Mouse (Mus musculus): ENCODE results near the gene Diaph3.
"Not testable (repeated sequence)": the region's sequence is repeated elsewhere in the genome, so short reads cannot be mapped to it uniquely, and the experiment has no call there.

Diaph3 gene

DNA sequence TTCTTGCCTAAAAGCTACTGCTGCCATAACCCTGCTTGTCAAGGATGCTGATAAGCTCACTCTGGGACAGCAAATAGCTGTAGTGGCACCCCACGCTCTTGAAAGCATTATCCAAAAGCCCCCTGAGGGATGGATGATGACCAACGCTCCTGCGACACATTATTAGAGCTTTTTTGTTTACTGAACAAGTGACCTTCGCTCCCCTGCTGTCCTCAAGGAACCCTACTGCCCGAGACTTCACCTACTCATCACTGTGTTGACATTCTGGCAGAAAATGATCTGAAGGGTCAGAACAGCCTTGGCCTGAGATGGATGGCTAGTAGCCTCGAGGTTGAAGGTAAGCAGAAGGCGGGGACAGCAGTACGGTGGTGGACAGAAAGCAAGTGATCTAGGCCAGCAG, 56.1 kb downstream of the Diaph3 start:
- not testable (repeated sequence) for DNase-seq (ENCODE audit: low spot score in 2 of 2)

DNA sequence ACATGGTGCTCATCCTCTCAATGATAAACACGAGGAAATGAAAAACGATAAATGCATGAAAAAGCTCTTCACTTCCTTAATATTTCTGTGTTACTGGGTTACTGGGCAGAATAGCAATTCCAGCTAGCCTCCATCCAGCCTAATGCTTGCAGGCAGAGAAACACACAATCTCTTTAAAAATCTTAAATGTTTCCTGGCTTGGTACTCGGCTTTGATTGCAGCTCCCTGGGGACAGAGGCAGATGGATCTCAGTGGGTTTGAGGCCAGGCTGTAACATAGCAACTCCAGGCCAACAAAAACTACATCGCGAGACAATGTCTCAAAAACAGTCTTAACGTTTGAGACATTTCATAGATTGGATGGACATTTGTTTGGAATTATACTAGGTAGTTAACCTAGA, 57.1 kb downstream of the Diaph3 start:
- DNase-seq (ENCODE audit: low spot score in 2 of 2), result no peak

DNA sequence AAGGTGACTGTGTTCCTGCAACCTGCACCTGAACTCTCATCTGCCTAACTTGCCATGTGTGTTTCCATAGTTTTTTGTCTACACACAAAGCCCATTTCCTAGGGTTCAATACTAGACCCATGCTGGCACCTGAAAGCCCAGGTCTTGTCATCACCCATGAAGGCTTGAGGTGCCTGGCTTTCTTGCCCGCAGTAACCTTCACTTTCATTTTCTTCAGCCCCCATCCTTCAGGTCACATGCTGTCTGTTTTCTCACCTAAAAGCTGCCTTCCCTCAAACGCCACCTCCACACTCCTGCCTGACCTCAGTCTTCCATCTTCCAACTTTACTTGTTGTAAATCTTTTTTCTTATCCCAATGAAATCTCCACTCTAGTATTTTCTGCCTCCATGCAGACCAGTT, 61.3 kb downstream of the Diaph3 start:
- DNase-seq (ENCODE audit: low spot score in 2 of 2), result no peak

DNA sequence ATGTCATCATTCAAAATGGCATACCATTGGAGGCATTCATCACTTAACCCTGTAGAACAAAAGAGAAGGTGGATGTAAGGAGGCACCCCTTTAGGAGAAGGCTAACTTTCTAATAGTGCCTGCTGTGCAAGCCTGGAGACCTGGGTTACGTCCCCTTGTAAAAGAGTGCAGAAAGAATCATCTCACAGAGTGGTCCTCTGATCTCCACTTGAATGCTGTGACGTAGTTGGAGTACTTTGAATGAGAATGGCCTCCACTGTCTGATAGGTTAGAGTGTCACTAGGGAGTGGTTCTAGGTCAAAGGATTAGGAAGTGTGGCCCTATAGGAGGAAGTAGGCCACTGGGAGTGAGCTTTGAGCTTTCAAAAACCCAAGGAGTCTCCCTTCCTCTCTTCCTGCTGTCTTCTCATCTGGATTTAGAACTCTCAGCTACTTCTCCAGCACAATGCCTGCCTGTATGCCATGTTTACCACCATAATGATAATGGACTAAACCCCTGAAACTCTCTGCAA, 66.0 kb downstream of the Diaph3 start:
- no peak for DNase-seq (ENCODE audit: low spot score in 2 of 2)

DNA sequence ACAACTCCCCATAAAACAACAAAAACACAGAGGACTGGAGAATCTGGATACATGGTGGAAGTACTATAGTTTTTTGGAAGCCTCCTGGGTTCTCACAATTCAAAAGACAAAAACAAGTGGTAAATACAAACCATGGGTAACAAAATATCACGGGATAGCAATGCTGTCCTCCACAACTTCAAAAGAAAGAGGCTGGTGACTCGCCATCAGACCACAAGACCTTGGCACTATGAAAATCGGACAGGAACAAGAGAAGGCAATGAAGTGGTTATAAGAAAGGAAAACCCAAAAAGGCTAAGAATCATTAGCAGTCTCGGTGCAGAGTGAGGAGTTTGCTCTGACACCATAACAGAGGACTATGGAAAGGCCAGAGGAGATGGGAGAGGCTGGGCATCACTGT, 76.8 kb downstream of the Diaph3 start:
- DNase-seq (ENCODE audit: low spot score in 2 of 2), result no peak

DNA sequence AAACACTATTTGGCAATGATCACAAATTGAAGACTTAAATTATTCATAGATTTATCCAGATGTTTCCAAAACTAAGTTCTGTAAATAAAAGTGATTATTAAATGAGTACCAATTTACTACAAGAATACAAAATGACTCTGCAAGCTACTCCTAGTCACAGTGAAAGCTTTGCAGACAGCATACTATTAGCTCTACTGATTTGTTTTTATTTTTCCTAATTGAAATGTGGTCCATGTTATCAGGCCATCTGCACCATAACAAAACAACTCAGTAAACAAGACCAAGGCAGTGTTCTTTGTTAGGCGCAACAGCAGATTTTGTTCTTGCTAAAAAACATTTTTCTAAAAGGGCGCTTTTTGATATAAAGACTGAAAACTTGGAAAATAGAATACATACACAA, 84.9 kb downstream of the Diaph3 start:
- DNase-seq (ENCODE audit: low spot score in 2 of 2), result no peak

DNA sequence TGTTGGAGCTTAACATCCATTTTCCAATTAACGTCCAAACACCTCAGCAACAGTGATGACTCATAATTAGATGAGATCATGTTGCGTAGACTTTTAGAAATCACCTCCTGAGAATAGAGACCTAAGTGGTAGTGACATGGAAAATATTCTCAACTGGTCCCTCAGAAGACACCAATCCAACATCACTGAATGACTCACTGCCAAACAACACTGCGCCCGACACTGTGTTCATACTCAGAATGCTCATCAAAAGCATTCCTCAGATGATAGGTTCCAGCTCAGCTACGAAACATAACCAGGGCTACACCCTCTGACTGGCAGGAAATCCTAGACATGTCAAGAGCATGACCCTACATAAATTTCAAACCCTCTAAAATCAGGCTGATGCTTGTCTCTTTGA, 89.8 kb downstream of the Diaph3 start:
- DNase-seq (ENCODE audit: low spot score in 2 of 2), result no peak

DNA sequence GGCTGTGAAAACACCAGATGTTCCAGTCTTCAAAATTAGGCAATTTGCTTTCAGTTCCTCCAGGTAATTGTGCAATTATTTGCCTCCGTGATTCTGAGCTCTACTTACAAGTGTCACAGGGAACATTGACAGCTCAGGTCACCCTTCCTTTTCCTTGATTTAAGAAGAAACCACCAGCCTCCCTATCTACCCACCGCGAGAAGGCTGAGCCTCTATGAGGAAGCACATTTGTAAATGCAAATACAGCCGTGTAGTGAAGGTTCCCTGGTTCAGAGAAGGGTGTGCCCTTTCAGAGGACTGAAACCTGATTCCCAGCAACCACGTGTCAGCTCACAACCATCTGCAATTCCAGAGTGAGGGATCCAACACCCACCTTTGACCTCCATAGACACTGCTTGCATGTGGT, 96.6 kb downstream of the Diaph3 start:
- no peak for DNase-seq (ENCODE audit: low spot score in 2 of 2)

DNA sequence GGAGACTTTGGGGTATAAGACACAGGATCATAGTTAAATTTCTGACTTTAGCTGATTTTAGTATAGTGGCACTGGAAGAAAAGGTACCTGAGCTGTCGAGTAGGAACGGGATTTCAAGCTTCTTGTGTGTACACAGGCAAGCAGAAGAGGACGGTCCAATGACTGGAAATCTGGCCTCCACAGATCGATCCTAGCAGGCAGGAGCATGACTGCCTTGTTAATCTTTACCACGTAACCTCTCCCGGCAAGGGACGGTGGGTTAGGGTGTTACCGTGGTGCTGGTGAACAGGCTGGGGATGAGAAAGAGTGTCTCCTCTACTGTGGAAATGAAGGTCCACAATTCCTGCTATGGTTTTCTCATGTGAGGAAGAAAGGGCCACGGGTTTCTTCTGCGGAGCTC, 120.8 kb downstream of the Diaph3 start:
- no peak for DNase-seq (ENCODE audit: low spot score in 2 of 2)

DNA sequence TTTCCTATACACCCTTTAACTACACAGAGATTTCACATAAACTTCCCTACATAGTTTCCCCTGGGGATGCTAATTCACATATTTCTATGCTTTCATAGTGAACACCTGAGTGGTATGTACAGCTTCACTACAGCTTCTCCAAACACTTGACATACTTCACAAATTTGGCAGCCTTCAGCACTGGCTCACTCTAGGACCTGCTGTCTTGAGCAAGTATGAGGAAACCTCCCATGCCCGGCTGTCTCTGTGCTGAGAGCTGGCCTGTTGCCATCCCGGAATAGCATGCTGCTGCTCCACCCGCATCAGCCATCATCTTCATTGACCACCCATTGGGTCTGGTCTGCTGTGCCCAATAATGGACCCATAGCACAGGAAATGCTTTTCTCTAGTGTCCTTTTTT, 121.3 kb downstream of the Diaph3 start:
- DNase-seq (ENCODE audit: low spot score in 2 of 2), result no peak

DNA sequence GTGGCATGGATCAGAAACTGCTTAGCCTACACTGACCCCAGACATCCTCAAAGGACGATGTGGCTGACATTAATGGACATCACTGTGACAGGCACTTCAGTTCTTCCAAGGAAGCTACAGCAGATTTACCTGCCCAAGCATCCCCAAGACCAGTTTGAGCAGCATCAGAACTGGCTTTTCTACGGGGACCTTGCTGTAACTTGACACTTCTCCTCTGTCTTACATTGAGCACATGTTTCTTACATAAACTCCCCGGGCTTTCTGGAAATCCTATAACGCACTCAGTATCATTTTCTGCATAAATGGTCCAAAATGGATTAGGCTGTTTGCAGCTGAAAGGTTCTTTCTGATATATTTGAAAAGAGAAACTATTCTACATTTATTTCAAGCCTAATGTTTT, 143.7 kb downstream of the Diaph3 start:
- DNase-seq (ENCODE audit: low spot score in 2 of 2), result no peak

DNA sequence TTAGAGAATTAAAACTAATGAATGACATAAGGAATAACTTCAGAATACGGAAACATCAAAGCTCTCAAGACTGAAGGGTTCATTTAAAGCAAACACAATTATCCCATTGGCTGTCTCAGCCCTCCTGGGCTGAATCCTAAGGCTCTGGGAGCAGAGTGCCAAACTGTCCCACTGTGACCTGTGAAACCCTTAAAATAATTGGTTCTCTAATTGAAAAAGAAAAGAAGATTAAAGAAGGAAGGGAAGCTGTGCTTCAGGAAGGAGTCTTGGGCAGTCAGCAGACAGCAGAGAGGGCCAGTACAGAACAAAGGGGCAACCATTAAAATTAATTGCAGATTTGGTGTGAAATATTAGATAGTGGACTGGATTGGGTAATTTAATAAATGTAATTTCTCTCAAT, 189.9 kb downstream of the Diaph3 start:
- DNase-seq (ENCODE audit: low spot score in 2 of 2), result no peak

DNA sequence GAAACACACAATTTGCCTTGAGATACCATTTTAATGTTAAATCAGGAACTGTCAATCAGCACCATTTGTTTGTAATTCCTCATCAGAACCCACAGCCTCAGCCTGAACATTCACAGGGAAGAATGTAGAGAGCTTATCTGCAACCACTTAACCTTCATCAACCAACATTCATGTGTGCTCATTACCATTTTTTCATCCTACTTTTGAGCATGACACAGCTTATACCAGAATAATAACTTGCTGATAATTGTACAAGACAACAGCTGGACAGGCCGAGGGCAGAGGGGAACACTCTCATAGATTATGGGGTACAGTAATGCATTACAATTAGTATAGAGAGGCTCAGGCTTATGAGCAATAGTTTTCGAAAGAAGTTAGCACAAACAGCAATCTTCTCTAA, 203.1 kb downstream of the Diaph3 start:
- DNase-seq (ENCODE audit: low spot score in 2 of 2), result no peak

DNA sequence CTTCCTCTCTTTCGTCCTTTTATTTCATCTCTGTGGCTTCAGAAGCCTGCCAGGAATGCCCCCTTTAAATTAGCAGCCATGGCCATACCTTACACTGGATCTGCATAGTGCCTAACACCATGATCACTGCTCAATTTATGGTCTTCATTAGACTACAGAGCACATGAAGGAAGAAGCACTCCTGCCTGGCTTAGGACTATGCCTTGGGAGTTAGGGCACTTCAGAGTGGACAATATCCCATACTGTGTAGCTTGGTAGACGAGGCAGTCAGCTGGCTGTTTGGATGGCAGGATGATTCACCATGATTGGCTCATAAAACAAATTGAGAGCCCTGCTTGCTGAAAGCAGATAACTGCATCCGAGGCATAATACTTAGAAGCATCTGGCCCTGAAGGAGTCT, 204.6 kb downstream of the Diaph3 start:
- DNase-seq (ENCODE audit: low spot score in 2 of 2), result no peak

DNA sequence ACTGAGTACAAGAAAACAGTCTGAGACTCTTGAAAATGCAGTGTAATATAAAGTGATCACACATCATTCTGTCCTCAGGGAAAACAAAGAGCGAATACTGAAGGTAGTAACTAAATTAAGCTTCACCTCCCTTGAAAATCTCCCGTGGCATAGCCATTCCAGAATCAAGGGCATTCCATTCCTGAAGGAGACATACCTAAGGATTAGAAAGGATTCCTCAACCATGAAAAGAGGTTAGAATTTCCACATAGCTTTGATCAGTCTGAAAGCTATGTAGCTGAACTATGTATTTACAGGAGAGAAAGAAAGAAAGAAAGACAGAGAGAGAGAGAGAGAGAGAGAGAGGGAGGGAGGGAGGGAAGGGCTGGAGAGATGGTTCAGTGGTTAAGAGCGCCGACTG, 210.3 kb downstream of the Diaph3 start:
- no peak for DNase-seq (ENCODE audit: low spot score in 2 of 2)

DNA sequence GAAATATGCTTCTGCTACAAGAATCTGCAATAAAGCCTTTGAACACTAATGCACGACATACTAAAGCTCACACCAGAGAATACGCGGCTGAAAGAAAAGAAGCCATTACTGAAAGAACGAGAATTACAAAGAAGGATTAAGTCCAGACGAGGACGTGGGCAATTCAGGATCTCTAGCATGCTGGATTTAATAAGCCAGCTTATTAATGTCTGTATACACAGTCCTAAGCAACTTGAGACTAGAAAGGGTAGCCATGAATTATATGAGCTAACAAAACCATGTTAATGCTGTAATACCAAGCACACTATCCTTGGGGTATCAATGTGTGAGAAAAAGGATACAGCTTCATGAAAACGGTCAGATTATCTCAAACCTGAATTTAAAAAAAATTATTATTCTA, 214.2 kb downstream of the Diaph3 start:
- no peak for DNase-seq (ENCODE audit: low spot score in 2 of 2)

DNA sequence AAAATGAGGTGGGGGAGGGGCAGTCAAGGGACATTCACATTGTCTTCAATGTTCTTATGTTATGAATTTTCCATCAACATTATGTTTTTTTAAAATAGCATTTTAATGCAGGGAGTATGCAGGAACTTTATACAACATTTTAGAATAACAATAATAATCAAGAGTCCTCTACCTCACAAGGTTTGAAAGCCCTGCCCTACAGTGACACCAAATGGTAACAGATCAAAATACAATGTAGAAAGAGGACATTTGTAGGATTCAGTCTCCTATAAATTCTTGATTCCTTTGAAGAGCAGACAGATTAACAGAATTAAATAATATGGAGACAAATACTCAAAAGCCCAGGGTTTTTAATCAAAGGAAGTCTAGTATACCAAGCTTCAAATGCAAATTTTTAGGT, 242.1 kb downstream of the Diaph3 start:
- DNase-seq (ENCODE audit: low spot score in 2 of 2), result no peak

DNA sequence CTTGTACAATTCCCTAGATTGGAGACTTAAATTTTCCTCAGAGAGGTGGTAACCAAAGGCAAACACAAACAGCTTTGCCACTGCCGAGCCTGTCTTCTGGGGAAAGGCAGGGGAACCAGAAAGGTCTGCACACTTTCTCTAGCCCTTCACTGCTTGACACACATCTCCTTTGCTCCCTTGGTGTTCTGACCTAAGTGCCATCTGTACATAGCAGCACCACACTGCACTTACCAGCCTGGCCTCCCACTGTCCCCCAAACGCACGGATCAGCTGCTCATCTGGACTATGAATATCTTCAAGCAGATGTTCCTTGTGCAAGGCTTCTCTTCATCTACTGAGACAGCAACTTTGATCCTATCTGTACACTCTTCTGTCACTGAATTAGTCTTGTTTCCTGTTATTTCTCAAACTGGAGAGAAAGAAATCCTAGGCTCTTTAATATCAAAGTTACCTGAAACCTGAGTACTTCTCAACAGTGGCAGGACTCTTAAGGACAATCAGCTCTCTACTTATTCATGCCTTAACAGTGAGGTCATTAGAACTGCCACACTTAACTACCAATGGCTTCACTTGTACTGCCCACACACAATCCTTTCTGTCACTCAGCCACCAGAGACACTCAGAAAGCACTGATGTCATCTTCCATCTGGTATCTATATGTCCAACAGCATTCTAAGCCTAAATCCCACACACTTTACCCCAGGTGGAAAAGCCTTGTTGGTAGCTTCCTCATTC, 251.8 kb downstream of the Diaph3 start:
- no peak for DNase-seq (ENCODE audit: low spot score in 2 of 2)

DNA sequence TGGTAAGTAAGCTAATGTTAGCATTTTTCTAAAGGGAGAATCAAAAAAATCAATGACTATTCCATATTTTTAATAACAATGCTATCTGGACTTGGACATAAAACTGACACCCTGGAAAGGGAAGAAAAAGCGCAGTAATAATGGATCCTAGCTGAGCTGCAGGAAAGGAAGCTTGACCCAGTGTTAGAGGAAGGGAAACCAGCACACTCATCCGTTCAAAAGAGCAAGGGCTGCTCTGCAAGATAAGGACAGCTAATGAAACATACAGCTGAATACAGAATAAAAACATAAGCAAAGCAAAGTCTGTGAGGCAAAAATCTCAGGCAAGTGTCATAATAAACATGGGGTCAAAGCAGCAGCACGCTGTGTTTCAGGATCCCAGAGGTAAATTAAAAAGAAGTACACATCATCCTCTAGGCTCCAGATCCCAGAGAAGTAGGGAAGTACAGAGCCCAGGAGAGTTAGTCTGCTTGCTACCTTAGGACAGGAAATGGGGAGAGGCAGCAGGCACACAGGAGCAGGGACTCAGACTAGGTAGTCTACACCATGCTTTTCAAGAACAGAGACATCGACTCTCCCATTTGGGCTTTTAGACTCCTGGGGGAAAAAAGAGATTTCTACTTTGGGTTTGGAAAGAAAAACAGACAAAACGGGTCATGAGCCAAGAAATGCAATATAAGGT, 255.5 kb downstream of the Diaph3 start:
- DNase-seq (ENCODE audit: low spot score in 2 of 2), result no peak

DNA sequence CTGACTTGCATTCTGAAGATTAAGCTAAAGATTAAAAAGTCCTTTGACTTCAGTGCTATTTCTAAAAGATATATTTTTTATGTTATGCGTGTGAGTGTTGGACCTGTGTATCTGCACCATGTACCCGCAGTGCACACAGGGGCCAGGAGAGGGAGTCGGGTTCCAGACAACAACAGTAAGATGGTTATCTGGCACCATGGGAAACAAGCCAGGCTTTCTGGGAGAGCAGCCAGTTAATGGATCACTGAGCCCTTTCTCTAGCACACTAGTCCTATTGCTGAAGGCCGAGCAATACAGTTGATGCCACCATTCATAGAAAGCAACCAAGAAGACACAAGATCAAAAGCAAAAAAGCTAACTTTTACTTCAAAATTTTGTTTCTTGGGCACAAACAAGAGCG, 271.5 kb downstream of the Diaph3 start:
- DNase-seq (ENCODE audit: low spot score in 2 of 2), result peak in 1 of 2 experiments; percentile 6

DNA sequence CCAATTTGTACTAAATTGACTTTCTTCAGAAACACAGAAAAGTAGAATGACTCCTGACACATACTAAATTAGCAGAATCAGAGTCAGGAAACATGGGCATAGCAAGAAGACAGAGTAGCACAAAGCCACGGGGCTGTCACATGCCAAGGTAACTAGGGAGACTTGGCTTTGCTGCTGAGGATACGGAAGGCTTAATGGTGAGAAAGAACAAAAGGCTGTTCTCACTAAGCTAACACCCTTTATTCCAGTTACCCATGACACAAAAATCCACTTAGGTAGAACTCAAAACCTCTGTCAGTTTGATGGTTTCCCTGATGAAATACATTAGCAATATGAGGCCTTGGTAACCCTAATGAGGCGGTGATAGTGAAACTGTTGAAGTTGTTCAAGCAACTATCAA, 273.9 kb downstream of the Diaph3 start:
- DNase-seq (ENCODE audit: low spot score in 2 of 2), result no peak

DNA sequence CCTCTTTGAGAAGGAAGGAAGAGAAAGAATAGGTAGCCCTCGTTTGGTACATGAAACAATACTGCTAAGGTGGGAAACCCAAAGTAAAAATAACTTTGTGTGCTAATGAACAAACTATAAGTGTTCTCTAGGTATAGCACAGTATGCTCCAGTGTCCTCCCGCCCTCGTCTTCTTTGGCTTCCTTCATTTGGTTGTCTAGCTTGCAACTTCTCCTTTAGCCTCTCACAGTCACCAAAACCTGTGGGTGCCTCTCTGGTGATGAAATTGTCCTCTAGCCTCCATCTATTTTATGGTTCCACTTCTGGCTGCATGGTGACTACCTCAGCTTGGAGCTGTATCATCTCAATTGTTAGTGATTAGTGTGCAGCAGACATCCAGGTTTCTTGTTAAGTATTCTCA, 277.0 kb downstream of the Diaph3 start:
- no peak for DNase-seq (ENCODE audit: low spot score in 2 of 2)

DNA sequence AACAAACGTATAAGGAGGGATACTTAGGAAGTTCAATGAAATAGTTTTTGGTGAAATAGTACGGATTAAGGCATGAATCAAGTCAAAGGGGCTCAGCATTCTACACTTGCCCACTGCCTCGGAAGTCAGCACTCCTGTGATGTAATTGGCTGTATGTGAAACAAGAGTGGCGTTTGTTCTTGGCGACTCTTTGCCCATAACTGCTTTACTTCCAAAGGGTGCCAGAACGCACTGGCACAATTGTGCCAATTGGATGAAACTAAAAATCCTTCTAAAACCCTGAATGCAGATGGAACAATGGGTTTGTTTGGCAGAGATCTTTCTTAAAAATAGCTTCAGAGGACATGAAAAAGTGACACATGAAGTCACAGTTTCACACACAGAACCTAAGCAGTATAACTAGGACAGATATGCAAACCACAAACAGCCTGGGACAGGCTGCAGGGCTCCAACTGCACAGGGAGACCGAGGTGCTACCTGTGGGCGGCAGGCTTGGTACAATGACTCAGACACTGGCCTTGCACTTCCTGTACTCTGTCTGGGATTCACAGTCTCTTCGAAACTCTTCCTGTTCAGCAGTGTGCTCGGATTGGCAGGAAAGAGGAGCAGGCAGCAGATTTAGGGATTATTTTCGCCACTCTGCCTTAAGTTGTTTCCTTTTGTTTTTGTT, 279.6 kb downstream of the Diaph3 start:
- DNase-seq (ENCODE audit: low spot score in 2 of 2), result no peak

All from thymus, postnatal 10 days (tissue).